Mouse (Mus musculus) c-Kit-positive CD71-positive TER-119-positive erythroid progenitor cells, embryonic 14.5 days (primary cell): ENCODE measurements around the gene Hif3a.

Experiments
- DNase-seq: peaks from one replicate; pipeline ENCODE4 v3.0.0-alpha.2; 2013; ENCODE audit warnings: low spot score

Gene Hif3a

DNA sequence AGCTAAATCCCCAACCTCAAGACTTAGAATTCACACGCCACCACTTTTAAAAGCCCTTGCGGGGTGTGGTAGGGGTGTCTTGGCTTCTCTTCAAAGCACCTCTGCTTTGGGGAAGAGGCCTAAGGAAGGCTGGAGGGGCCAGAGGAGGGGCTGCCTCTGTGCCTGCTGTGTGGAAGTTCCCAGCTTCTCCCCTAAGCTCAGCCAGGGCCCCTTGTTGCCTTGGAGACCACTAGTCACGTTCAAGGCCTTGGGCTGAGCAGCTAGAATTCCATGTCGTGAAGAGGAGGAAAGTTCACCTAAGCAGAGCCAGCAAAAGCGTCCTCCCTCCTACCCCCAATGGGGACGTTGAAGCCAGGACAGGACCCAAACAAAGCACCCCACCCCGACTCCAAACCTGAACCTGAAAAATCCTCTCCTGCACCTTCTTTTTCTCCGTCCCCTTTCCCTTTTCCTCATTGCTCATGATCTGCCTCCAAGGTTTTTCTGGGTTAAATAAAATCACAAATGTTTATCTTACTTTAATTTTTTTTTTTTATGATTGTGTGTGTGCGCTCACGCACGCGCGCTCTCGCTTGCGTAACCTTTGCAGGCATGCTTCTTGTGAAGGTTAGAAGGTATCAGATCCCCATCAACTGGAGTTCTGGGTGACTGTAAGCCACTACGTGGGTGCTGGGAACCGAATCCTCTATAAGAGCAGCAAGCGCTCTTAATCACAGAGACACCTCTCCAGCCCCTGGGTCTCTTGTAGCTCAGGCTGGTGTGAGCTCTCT, 70.4 kb downstream of the Hif3a start:
- DNase-seq: no peak

DNA sequence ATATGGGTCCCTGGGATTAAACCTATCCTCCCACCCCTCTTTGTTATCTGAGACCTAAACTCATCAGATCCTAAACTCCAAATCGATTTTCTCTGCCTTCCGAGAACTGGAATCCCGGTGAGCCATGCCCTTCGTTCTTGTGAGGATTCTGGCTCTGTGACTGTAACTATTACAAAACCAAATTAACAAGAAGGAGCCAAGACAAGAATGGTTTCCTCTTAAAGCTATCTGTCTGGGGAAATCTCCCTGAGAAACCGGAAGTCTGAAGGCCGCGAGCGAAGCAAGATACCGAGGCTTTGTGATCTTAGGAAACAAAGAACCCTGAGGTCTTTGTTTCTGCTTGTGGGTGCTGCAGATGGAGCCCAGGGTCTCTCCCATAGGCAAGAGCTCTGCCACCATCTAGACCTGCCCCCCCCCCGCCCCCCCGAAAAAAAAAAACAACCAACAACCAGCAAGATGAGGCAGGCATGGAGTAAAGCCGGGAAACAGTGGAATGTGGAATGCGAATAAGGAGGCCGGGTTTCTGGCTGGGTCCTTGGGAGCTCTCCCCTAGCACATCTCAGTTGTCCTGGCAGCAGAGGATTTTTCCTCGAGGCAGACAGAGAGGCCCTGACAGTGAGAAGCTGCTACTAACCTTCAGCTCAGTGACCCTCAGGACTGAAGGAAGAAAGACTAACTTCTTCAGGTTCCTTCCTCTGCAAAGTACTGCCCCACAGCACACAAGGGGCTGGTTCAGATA, 72.1 kb downstream of the Hif3a start:
- no peak for DNase-seq

DNA sequence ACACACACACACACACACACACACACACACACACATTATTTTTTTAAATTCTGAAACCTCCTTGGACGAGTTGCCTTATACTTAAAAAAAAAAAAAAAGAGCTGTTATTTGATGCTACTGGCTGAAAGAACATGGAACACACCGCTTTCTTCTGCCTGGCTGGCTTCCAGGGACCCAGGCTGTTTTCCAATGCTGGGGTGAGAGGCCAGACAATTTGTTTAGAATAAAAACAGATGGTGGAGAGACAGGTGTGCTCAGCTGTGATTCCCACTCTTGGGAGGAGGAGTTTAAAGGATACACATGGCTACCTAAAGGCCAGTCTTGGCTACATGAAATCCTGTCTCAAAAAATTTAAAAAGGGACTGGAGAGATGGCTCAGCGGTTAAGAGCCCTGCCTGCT, 73.8 kb downstream of the Hif3a start:
- no peak for DNase-seq

DNA sequence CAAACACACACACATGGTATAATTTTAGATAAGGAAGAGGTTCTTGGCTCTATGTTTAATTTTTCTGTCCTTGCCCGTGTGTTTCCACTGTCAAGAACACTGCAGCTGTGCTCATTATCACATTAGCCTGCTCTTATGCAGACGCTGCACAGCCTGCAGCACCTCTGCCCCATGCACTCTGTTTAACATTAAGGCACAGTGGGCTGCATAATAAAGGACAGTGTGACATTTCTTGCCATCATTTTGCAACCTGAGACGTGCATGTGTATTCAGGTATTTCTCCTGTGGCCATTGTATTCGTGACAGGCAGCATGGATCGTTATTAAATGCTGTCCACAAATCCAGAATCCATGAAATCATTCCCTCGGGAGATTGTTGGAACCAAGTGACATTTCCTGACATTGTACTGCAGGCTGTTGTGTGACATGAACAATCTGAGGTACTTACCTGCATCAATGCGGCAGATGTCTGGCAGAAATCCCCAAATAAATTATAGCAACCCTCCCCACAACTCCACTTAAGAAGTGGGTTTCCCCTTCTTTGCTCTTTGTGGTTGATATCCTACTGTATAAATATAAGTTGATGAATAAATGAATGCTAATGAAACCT, 74.6 kb downstream of the Hif3a start:
- no peak for DNase-seq

DNA sequence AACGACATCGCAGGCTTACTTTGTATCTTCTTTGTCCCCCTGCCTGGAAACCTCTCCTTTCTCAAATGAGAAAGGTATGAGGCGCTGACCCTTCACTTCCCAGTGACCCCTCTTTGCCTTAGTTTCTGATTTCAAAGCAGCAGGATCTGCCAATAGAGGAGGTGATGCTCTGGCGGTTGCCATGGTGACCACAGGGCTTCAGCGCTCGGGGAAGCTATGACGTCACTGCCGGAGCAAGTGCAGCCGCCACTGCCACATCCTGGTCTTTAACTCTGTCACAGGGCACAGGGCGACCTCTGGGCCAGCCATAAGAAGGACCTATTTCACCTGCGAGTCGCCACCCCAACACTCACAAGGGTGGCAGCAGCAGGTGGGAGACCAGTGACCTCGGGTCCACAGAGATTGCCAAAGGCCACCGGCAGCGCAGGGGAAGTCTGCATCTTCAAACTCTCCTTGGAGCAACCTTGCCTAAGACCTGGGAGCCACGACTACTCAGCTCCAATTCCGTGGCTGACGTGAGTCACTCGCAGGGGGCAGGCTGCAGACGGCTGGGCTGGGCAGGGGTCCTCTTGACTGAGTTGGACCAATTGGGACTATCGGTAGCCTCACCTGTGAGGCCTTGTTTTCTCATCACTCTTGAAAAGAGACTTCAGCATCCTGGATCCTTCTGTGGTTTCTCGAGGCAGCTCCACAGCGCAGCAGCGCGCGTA, 79.2 kb downstream of the Hif3a start, which contains the start of gene Gm42372:
TSS of gene Gm42372 (plus strand) at position 228 of the 710 bp plus-strand sequence.
- no peak for DNase-seq
